Mouse (Mus musculus) ovary, postnatal 14 days (tissue): ENCODE measurements around the gene 1500011B03Rik.

Experiments used
- DNase-seq: peaks from one replicate; pipeline ENCODE4 v3.0.0; 2022; ENCODE audit warnings: low spot score

1500011B03Rik gene

GRCm38 (mm10) chr5:114808385-114808784 is 14.9 kb downstream of the 1500011B03Rik start:
- DNase-seq: no peak

GRCm38 (mm10) chr5:114807893-114808292 is 15.4 kb downstream of the 1500011B03Rik start:
- DNase-seq: no peak

GRCm38 (mm10) chr5:114807468-114807867 is 15.8 kb downstream of the 1500011B03Rik start:
- no peak for DNase-seq

GRCm38 (mm10) chr5:114807063-114807462 is 16.2 kb downstream of the 1500011B03Rik start:
- DNase-seq: no peak

- no peak for DNase-seq
Observed at GRCm38 (mm10) chr5:114806636-114807035, 16.6 kb downstream of the 1500011B03Rik start.

- no peak for DNase-seq
Observed at GRCm38 (mm10) chr5:114805436-114806350, 17.6 kb downstream of the 1500011B03Rik start.

GRCm38 (mm10) chr5:114804958-114805357 is 18.3 kb downstream of the 1500011B03Rik start:
- no peak for DNase-seq

- DNase-seq: no peak
Observed at GRCm38 (mm10) chr5:114804335-114804734, 18.9 kb downstream of the 1500011B03Rik start.

- no peak for DNase-seq
Observed at GRCm38 (mm10) chr5:114803231-114803630, 20.0 kb downstream of the 1500011B03Rik start.

GRCm38 (mm10) chr5:114801841-114802240 is 21.4 kb downstream of the 1500011B03Rik start:
- DNase-seq: no peak

- DNase-seq: no peak
Observed at GRCm38 (mm10) chr5:114801049-114801448, 22.2 kb downstream of the 1500011B03Rik start.

- DNase-seq: no peak
Observed at GRCm38 (mm10) chr5:114799848-114800247, 23.4 kb downstream of the 1500011B03Rik start.

GRCm38 (mm10) chr5:114797253-114797652 is 26.0 kb downstream of the 1500011B03Rik start:
- DNase-seq: no peak

- DNase-seq: no peak
Observed at GRCm38 (mm10) chr5:114796299-114797012, 26.8 kb downstream of the 1500011B03Rik start.

- DNase-seq: no peak
Observed at GRCm38 (mm10) chr5:114795653-114796052, 27.6 kb downstream of the 1500011B03Rik start.

- no peak for DNase-seq
Observed at GRCm38 (mm10) chr5:114795231-114795630, 28.0 kb downstream of the 1500011B03Rik start.

- DNase-seq: no peak
Observed at GRCm38 (mm10) chr5:114794609-114795008, 28.7 kb downstream of the 1500011B03Rik start.

GRCm38 (mm10) chr5:114793317-114793716 is 30.0 kb downstream of the 1500011B03Rik start:
- DNase-seq: no peak

GRCm38 (mm10) chr5:114785196-114785595 is 38.1 kb downstream of the 1500011B03Rik start:
- no peak for DNase-seq

- no peak for DNase-seq
Observed at GRCm38 (mm10) chr5:114784622-114785165, 38.6 kb downstream of the 1500011B03Rik start.

GRCm38 (mm10) chr5:114783405-114784163 is 39.7 kb downstream of the 1500011B03Rik start:
- DNase-seq: no peak

- DNase-seq: no peak
Observed at GRCm38 (mm10) chr5:114782991-114783390, 40.3 kb downstream of the 1500011B03Rik start.
